Mouse (Mus musculus) ovary, adult 10 weeks (tissue): ENCODE data around the gene Tmem189. TPM values are rescaled to one million over a fixed set of nuclear protein-coding genes. Genes with fewer than 3 reads are reported as not detected.

Source experiments
- polyA plus RNA-seq: library from polyadenylated mRNA; stranded (reverse); fragments of 350-450 nt; fragmentation: Illumina TruSeq; extraction: RNeasy Lipid Tissue Mini Kit (QIAGEN cat#74804); gene quantifications from one replicate; pipeline ENCODE4 v1.2.3, GENCODE M21; 2014

Gene Tmem189
- 4.0 TPM for polyA plus RNA-seq

DNA sequence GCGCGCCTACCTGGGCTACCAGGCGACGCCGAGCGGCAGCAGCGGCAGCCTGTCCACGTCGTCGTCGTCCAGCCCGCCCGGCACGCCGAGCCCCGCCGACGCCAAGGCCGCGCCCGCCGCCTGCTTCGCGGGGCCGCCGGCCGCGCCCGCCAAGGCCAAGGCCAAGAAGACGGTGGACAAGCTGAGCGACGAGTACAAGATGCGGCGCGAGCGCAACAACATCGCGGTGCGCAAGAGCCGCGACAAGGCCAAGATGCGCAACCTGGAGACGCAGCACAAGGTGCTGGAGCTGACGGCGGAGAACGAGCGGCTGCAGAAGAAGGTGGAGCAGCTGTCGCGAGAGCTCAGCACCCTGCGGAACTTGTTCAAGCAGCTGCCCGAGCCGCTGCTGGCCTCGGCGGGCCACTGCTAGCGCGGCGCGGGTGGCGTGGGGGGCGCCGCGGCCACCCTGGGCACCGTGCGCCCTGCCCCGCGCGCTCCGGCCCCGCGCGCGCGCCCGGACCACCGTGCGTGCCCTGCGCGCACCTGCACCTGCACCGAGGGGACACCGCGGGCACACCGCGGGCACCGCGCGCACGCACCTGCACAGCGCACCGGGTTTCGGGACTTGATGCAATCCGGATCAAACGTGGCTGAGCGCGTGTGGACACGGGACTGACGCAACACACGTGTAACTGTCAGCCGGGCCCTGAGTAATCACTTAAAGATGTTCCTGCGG lies at the start of gene Tmem189:
Gene Tmem189 (minus strand): TSS at position 322 of the 718 bp plus-strand sequence.

DNA sequence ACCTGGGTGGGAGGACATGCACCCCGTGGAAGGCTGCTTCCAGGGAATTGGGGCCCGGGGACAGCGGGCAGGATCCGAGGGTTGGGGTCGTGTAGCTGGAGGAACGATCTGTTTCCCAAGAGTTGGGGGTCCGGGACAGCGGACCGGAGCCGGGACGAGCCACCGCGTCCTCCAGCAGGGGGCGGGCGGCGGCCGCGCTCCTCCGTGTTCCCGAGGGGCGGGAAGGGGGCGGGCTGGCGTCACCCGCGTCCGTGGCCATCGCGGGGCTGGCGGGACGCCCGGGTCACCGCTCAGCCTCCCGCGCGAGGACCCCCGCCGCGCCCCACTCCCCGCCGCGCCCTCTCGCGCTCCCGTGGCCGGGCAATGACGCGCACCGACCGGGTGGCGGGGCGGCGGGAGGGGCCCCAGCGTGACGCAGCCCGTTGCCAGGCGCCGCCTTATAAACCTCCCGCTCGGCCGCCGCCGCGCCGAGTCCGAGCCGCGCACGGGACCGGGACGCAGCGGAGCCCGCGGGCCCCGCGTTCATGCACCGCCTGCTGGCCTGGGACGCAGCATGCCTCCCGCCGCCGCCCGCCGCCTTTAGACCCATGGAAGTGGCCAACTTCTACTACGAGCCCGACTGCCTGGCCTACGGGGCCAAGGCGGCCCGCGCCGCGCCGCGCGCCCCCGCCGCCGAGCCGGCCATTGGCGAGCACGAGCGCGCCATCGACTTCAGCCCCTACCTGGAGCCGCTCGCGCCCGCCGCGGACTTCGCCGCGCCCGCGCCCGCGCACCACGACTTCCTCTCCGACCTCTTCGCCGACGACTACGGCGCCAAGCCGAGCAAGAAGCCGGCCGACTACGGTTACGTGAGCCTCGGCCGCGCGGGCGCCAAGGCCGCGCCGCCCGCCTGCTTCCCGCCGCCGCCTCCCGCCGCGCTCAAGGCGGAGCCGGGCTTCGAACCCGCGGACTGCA lies 847 bp downstream of the Tmem189 start, which contains the start of gene Cebpb:
Gene Cebpb (plus strand): TSS at position 418 of the 954 bp plus-strand sequence.

DNA sequence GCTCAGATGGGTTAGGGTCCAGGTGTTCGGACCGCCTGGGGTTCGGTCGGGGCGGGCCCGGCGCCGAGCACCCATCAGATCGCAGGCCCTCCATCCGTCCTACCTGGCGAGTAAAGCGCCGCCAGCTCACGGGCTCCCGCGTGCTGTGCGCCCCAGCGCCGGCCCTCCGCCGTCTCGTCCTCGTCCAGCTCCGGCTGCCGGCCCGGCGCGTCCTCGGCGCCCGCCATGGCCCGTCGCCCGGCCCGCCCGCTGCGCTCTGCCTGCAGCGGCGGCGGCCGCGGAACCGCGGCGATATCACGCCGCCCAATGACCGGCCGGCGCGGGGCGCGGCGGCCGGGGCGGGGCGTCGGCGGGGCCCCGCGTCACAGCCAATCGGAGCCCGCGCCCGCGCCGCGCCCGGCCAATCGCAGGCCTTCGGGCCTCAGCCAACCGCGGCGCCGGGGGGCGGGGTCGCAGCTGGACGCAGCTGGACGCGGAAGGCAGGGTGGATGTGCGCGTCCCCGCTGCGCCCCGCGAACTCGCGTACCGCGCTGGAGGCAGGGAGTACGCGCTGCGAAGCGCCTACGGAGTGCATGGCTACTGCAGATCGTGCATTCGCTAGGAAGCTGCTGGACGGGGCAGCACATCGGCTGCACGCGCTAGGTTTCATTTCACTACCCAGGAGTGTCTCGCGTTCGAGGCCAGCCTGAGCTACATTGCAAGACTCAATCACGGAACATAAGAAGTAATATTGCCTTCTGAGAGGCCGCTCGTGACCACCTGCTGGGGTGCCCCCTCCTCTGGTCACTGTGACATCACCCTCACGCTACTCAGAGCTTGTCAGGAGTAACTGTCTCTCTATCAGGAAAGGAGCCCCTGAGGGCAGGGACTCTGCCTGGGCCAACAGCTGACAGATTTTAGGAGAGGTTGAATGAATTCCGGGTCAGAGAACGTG lies 28.1 kb downstream of the Tmem189 start, which contains the start of gene Gm20431:
Gene Gm20431 (minus strand): TSS at position 227 of the 934 bp plus-strand sequence.

DNA sequence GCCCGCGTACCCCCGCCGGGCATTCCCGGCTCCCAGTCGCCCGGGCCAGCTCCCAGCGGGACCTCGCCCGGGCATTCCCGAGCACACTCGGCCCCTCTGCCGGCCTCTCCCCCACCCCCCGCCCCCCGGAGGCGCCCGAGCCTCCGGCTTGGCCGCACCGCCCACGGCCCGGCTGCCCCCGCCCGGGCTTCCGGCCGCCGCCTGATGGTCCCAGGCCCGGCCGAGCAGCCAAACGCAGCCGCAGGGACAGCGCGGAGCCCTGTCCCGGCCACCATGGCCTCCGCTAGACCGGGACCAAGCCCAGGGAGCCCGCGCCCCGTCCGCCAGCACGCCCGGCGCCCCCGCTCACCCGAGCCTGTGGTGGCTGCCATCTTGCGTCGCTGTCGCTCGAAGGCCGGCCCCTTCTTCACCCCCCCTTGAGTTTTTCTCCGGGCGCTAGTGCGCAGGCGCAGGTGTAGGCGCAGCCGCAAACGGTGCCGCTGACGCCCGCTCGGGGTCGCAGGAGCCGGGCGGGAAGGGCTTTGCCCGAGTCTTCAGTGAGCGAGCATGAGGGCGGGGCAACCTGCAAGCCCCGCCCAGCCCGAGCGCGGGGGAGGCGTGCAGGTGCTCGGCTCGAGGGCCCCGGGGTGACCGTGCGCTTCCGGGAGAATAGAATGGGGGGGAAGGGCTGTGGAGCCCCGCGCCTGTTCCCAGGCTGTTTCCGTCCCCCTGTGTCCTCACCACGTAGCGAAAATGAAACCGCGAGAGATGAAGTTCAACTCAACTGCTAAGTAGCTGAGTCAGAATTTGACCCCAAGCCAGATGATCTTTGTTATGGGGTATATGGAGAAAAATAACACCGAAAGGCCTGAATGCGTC lies 57.8 kb downstream of the Tmem189 start, which contains the start of gene Ube2v1:
Gene Ube2v1 (minus strand): TSS at position 505 of the 858 bp plus-strand sequence.

Other genes starting within 250 kb of the Tmem189 start
- 22.6 TPM for gene Rnf114, start 197.2 kb downstream of the Tmem189 start, polyA plus RNA-seq
- gene Spata2, start 196.9 kb downstream of the Tmem189 start, polyA plus RNA-seq = 4.8 TPM
- gene Snai1, start 151.6 kb downstream of the Tmem189 start, polyA plus RNA-seq = not detected
- gene Ube2v1, start 57.7 kb downstream of the Tmem189 start, polyA plus RNA-seq = 66.2 TPM
- not detected for gene Gm20431, start 28.3 kb downstream of the Tmem189 start, polyA plus RNA-seq
- gene Cebpb, start 907 bp downstream of the Tmem189 start, polyA plus RNA-seq = 20.0 TPM
- 44.7 TPM for gene Ptpn1, start 242.2 kb upstream of the Tmem189 start, polyA plus RNA-seq